Mouse (Mus musculus): ENCODE data around the gene Mymx. TPM values are rescaled to one million over a fixed set of nuclear protein-coding genes. Genes with fewer than 3 reads are reported as not detected.
A peak's percentile ranks its signal among the peaks of the same experiment; 100 is the strongest.

Gene Mymx
- polyA plus RNA-seq, 1 experiment from 2014 or later: 22.9 TPM

DNA sequence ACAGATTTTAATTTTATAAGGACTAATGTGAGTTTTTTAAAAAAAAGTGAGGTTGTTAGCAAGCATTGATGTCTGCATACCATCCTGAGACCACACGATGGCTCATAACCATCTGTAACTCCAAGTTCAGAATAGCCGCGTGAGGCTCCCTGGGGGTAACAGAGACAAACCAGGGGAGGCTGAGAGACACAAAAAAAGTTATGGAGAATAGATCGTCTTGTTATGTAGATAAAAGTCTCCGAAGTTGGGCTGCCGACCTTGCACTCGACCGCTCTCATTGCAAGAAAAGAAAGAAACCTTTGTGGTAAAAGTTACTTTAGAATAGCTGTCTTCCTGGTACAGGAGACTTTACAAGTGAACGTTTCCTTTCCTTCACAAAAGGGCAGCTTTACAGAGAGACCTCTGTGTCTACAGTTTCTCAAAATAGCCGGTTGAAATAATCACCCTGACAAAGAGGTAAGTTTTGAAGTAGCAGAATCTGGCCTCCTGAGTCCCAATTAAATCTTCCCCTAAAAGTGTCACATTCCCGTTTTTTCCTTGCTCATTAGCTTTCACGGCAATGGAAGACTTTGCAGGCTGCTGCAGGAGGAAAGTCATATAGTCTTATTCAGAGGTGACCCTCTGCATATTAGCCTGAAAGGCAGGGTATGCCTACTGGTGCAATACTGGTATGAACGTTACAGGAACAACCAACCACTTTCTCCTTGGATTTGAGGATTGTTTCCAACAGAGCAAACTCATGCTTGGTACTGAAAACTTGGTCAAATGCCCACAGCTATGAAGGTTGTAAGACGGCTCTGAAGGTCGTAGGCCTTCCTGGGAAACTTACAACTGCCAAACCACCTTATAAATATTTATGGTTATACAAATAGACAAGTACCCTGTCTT, 5.3 kb upstream of the Mymx start:
- Histone ChIP-seq H3K4me1 (no peaks in the 10 kb centered on the region), H3K27ac (no peak overlapping the region), H3K9ac (no peak overlapping the region), H3K4me3 (no peak overlapping the region), H3K4me2 (no peak overlapping the region), H3K9me3 (no peaks in the 10 kb centered on the region), H3K36me3 (no peaks in the 10 kb centered on the region), H3K27me3 (peaks cover 2% of the 10 kb centered on the region; the same call in 1 of the 2 replicates)
- no peak for ATAC-seq (ENCODE audit: insufficient number of reproducible peaks, low FRiP score, low TSS enrichment, low read depth)
- 64% methylated on average over 15 of the region's 15 CpGs for WGBS

DNA sequence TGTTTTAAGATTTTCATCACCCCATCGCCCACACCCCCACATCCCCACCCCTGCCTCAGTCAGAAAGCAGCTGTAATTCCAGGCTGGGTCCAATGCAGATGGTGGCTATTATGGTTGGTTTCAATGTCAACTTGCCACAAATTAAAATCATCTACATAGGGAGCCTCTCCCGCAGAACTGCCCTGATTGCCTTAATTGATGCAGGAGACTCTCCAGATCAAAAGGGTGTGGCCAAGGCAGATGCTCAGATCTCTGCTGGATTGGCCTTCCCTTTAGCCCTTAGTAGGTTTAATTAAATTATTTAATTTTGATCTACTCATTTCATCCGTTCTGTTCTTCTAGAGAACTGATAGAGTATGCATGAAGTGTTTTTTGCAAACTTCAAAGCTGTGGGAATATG, 1.1 kb upstream of the Mymx start:
- H3K36me3 ChIP-seq: no peaks in the 10 kb centered on the region
- no peaks in the 10 kb centered on the region for H3K9me3 ChIP-seq
- peaks cover 29% of the 10 kb centered on the region for H3K27me3 ChIP-seq
- H3K4me1 ChIP-seq: peaks cover 19% of the 10 kb centered on the region
- H3K9ac ChIP-seq: no peak overlapping the region
- H3K27ac ChIP-seq: no peak overlapping the region
- WGBS: 73% methylated on average over 3 of the region's 3 CpGs
- ATAC-seq (ENCODE audit: insufficient number of reproducible peaks, low FRiP score, low TSS enrichment, low read depth): no peak
- H3K4me3 ChIP-seq: no peak overlapping the region
- no peak overlapping the region for H3K4me2 ChIP-seq

DNA sequence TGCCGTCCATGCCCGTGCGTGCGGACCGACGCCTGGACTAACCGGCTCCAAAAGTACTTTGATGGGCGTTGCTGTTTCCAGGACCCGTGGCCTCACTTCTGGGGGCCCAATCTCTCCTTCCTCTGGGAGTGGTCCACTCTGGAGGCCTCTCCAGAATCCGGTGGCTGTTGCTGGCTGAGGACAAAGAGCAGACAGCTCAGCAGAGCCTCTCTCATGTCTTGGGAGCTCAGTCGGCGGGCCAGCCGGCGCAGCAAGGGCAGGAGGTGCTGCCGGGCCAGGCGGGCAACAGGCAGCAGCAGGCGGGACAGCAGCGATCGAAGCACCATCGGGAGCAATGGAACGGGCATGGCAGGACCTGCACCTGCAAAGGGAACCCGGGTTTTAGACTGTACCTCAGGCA, 577 bp downstream of the Mymx start:
- Histone ChIP-seq H3K9me3 (no peaks in the 10 kb centered on the region), H3K36me3 (no peaks in the 10 kb centered on the region), H3K4me1 (peaks cover 29% of the 10 kb centered on the region), H3K27ac (0 out of 2 replicates have a peak overlapping the region, but pooled peaks have one; percentile 38), H3K9ac (no peak overlapping the region), H3K4me2 (no peak overlapping the region), H3K27me3 (peaks cover 29% of the 10 kb centered on the region), H3K4me3 (peak overlapping the region; percentile 4; the same call in 1 of the 2 replicates)
- 19% methylated on average over 22 of the region's 22 CpGs for WGBS
- no peak for ATAC-seq (ENCODE audit: insufficient number of reproducible peaks, low FRiP score, low TSS enrichment, low read depth)

DNA sequence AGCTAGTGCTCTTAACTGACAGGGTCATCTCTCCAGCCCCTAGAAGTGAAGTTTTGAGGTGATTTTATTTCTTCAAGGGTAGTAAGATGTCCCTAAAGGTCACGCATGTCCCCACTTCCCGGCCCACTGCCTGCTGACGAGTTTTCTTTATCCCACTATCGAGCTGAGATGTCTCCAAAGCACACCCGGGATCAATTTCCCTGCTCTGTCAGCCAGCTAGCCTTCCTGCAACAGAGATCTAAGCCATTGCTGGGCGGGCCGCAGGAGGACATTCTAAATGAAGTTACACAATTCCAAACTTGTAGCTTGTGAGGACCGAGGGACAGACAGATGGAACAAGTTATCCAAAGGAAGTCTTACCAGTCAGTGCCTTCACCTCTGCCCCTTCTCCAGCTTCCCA, 1.6 kb downstream of the Mymx start:
- Histone ChIP-seq H3K36me3 (no peaks in the 10 kb centered on the region), H3K9me3 (no peaks in the 10 kb centered on the region), H3K9ac (no peak overlapping the region), H3K4me1 (peaks cover 40% of the 10 kb centered on the region), H3K4me3 (no peak overlapping the region), H3K27ac (no peak overlapping the region), H3K4me2 (no peak overlapping the region), H3K27me3 (peaks cover 29% of the 10 kb centered on the region)
- WGBS: 52% methylated on average over 8 of the region's 8 CpGs
- no peak for ATAC-seq (ENCODE audit: insufficient number of reproducible peaks, low FRiP score, low TSS enrichment, low read depth)

DNA sequence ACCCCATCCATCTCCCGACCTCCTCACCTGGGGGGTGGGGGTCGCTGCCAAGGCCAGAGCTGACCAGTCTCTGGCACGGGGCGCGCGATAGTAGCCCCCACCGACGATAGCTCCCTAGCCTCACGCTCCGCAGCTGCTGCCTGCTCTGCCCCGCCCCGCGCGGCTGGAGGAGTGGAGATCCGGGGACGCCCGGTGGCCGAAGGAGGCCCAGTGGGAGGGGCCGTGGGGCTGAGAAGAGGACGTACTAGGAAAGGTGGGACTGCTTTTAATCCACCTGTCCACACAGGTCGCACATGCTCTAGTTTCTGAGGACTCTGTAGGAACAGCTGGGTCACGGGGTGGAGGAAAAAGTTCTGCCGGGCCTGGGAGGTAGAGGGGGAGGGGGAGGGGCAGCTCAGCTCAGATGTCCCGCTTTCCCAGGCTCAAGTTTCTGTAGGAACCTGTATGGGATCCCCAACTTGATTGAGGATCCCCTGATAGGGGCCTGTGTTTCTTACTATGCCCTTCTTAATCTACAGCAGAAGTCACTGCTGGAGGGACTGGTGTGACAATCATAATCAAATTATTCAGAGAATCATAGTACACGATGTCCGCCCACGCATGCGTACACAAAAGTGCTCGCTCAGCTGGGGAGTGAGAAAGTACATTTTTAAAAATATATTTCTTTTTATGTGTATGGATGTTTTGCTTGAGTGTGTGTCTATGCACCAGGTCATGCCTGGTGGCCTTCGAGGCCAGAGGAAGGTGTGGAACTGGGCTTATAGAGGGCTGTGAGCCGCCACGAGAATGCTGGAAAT, 2.3 kb downstream of the Mymx start, which contains the start of gene Slc29a1:
Gene Slc29a1, minus strand, starts transcription at position 161 of the 797 bp plus-strand sequence.
- Histone ChIP-seq H3K4me1 (peaks cover 46% of the 10 kb centered on the region), H3K4me2 (peak within 1 kb of the TSS; percentile 52), H3K4me3 (peak within 1 kb of the TSS; percentile 31), H3K27me3 (peaks cover 29% of the 10 kb centered on the region), H3K9me3 (no peaks in the 10 kb centered on the region), H3K9ac (0 out of 2 replicates have a peak within 1 kb of the TSS, but pooled peaks have one; percentile 3), H3K27ac (no peak within 1 kb of the TSS), H3K36me3 (no peaks in the 10 kb centered on the region)
- no peak for ATAC-seq (ENCODE audit: insufficient number of reproducible peaks, low FRiP score, low TSS enrichment, low read depth)
- WGBS: 16% methylated on average over 32 of the region's 32 CpGs

DNA sequence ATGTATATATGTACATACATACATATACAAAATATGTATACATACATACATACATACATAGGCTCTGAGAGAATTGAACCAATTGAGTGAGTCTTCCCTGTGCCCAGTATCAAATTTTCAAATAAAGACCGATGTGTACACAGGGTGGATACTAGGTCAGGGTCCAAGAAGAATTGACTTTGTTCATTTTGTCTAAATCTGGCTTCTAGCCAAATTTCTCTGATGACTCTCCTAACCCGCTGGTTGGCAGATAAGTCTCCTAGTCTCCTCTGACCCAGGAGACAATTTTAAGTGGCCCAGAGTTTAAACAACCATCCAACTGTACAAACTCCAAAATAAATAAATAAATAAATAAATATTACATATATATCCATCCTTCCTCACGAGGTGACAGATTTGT, 3.0 kb downstream of the Mymx start:
- no peaks in the 10 kb centered on the region for H3K36me3 ChIP-seq
- H3K4me3 ChIP-seq: peak overlapping the region; percentile 31; the same call in 1 of the 2 replicates
- peaks cover 29% of the 10 kb centered on the region for H3K27me3 ChIP-seq
- ATAC-seq (ENCODE audit: insufficient number of reproducible peaks, low FRiP score, low TSS enrichment, low read depth): no peak
- H3K27ac ChIP-seq: no peak overlapping the region
- no peak overlapping the region for H3K9ac ChIP-seq
- peak overlapping the region; percentile 52; the same call in 1 of the 2 replicates for H3K4me2 ChIP-seq
- 68% methylated on average over 3 of the region's 3 CpGs for WGBS
- H3K4me1 ChIP-seq: peaks cover 54% of the 10 kb centered on the region
- H3K9me3 ChIP-seq: no peaks in the 10 kb centered on the region

DNA sequence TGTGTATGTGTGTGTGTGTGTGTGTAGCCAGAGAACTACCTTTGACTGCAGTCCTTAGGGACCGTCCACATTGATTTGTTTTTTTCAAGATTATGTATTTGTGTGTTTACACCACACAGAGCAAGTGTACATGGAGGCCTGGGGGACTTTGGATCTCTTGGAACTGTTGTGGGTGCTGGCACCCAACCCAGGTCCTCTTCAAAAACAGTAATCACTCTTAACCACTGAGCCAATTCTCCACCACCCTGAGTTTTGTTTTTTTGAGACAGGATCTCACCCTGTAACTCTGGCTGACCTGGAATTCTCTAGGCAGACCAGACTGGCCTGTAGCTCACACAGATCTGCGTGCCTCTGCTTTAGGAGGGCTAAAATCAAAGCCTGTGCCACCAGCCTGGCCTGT, 3.5 kb downstream of the Mymx start:
- WGBS: 86% methylated on average over 2 of the region's 2 CpGs
- H3K4me2 ChIP-seq: no peak overlapping the region
- no peak overlapping the region for H3K4me3 ChIP-seq
- no peaks in the 10 kb centered on the region for H3K36me3 ChIP-seq
- no peak overlapping the region for H3K27ac ChIP-seq
- no peaks in the 10 kb centered on the region for H3K9me3 ChIP-seq
- H3K4me1 ChIP-seq: peaks cover 59% of the 10 kb centered on the region
- peaks cover 29% of the 10 kb centered on the region for H3K27me3 ChIP-seq
- no peak for ATAC-seq (ENCODE audit: insufficient number of reproducible peaks, low FRiP score, low TSS enrichment, low read depth)
- H3K9ac ChIP-seq: no peak overlapping the region

DNA sequence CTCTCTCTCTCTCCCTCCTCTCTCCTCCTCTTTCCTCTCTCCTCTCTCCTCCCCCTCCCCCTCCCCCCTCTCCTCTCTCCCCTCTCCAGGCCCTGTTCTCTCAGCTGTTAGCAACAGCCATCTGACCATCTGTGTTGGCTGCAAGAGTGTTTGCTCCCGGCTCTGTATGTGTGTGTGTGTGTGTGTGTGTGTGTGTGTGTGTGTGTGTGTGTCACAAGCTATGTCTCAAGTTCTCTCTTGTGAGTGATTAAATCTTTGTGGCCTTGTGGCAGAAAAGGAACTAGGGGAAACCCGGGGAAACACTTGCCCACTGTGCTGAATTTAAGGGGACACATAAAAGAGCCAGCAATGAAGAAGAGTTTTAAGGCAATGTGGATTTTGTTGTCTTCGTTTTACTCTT, 4.1 kb downstream of the Mymx start:
- ATAC-seq (ENCODE audit: insufficient number of reproducible peaks, low FRiP score, low TSS enrichment, low read depth): no peak
- H3K4me1 ChIP-seq: peaks cover 65% of the 10 kb centered on the region
- H3K9ac ChIP-seq: no peak overlapping the region
- H3K27ac ChIP-seq: no peak overlapping the region
- H3K4me3 ChIP-seq: no peak overlapping the region
- WGBS: 30% methylated on average over 3 of the region's 3 CpGs
- H3K36me3 ChIP-seq: no peaks in the 10 kb centered on the region
- no peaks in the 10 kb centered on the region for H3K9me3 ChIP-seq
- H3K4me2 ChIP-seq: no peak overlapping the region
- H3K27me3 ChIP-seq: peaks cover 29% of the 10 kb centered on the region

DNA sequence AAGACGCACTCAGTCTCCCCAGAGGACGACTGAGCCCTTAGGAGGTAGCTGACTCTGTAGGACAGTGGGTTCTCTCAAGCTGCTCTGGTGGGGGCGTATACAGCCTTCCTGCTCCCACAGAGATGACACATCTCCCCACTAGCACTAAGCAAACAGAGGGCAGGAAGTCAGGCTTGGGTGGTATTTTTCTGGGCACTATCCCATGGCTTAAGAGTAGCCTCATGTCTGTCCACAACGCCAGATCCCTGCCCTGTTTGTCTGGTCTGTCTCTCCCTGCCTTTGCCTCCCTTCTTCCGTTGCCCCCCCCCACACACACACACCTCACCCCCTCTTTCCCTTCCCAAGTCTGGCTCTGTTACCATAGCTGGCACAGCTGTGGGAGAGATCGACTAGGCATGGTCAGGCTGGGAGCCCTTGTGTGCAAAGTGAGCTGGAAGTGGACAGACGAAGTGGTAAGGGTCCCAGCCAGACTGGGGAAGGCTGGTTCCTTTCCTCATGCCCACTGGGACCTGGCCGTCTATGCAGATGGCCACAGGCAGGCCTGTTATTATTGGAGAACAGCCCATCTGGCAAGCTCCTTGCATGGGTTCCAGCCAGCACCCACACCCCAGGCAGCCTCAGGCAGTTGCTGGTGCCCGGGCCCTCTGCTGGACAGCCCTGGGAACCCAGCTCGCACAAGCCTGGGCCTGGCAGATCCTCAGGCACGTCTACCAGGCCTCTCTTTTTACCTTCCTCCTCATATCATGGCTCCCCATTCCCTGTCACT, 5.1 kb downstream of the Mymx start:
- Histone ChIP-seq H3K36me3 (no peaks in the 10 kb centered on the region), H3K9me3 (no peaks in the 10 kb centered on the region), H3K27me3 (peaks cover 23% of the 10 kb centered on the region), H3K4me3 (no peak overlapping the region), H3K4me2 (0 out of 2 replicates have a peak overlapping the region, but pooled peaks have one; percentile 8), H3K4me1 (peaks cover 71% of the 10 kb centered on the region), H3K27ac (peak overlapping the region; percentile 84), H3K9ac (no peak overlapping the region)
- ATAC-seq (ENCODE audit: insufficient number of reproducible peaks, low FRiP score, low TSS enrichment, low read depth): peak; percentile 49
- WGBS: 28% methylated on average over 11 of the region's 11 CpGs

DNA sequence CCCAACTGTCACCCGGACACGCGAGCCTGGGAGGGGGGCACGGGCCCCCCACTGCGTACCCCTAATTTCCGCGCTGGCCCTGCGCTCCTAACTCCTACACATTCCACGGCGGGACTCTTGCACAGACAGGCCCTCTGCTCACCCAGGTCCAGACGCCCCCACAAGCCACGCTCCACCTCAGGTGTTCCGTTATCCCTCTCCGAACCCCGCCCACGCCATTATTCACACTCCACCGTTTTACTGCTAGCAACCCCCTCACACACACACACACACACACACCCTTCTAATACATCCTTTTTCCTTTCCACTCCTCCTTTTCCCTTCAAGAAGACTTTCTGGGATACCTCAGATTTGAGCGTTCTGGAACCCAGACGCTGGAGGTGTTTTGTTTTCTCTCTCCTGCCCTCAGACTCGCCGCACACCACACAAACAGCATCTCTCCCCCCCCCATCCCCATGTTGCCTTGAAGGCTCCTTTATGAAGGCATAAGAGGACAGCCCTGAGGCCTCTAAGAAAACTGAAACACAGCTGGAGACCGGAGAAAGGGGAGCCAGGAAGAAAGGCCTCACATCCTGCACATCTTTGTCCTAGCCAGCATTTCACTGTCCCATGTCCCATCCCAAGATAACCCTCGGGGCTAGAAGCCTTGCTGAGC, 6.0 kb downstream of the Mymx start:
- Histone ChIP-seq H3K4me2 (peak overlapping the region; percentile 98), H3K9me3 (no peaks in the 10 kb centered on the region), H3K27ac (peak overlapping the region; percentile 84), H3K36me3 (no peaks in the 10 kb centered on the region), H3K4me3 (peak overlapping the region; percentile 57), H3K27me3 (peaks cover 13% of the 10 kb centered on the region), H3K4me1 (peaks cover 73% of the 10 kb centered on the region), H3K9ac (peak overlapping the region; percentile 39; the same call in 1 of the 2 replicates)
- WGBS: 5% methylated on average over 23 of the region's 23 CpGs
- ATAC-seq (ENCODE audit: insufficient number of reproducible peaks, low FRiP score, low TSS enrichment, low read depth): no peak
